Comparison of ENCODE assay signal across 24 mouse cellular contexts in the genomic region with DNA sequence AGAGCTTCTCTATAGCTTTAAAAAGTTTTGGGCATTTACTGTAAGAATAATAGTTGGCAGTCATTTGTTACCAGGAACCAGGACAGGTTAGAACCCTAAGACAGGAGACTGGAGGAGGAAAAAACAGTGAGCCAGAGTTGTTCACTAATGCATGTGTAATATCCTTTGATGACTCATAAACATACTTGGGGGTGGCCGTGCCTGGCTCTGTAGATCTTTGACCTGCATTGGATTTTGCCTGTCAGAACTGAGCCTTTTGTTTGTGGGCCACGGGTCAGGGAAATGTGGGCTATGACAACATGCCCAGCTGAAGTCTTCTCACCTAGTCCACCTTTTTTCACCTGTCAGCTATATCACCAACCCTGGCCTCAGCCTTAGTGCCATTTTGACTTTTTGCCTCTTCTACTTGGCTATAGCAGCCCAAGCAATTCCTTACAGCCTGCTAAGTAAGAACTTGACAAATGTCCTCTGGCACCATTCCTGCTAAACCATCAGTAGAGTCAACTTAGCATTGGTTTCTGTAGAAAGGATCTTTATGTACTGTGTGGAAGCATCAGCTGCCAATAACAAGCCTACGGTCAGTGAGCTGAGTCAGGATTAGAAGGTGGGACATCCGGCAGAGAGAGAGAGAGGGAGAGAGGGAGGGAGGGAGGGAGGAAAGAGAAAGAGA. TPM values are rescaled to one million over a fixed set of nuclear protein-coding genes. Genes with fewer than 3 reads are reported as not detected.
A peak's percentile ranks its signal among the peaks of the same experiment; 100 is the strongest.
DNase-seq lines count a peak whose midpoint lies in the region; TF ChIP-seq lines count a peak whose summit lies in the region.
"Had no signal": no experiment of that assay in that cellular context is flagged by ENCODE, and none has a peak within 500 bp of the region (broad histone marks: within the 10 kb centered on the region; RNA-seq: fewer than 3 reads in every experiment).

No protein-coding gene starts in this region.

- TF ChIP-seq EP300 in CH12.LX (IDR thresholded peaks at IDR 0.05; ENCODE audit: low read length) = peak; percentile 56

- TF ChIP-seq CTCF in CH12.LX (conservative IDR thresholded peaks at IDR 0.05 in 1 of 2, IDR thresholded peaks at IDR 0.05 in 1 of 2; ENCODE audit: low read depth in 2 of 2, low read length in 2 of 2) = no peak

- no peak for TF ChIP-seq RAD21 in CH12.LX (IDR thresholded peaks at IDR 0.05; ENCODE audit: low read depth, low read length)

- dilution Hi-C loops in CH12.LX (cut with MboI; ENCODE audit: extremely low pct_ligation_motif_present, extremely low pct_unique_long_range_greater_than_20kb, low sequenced_read_pairs) = no loop called here

- TF ChIP-seq POLR2A in CH12.LX (IDR thresholded peaks at IDR 0.05; ENCODE audit: low read depth, low read length) = no peak

- H3K27ac ChIP-seq in CH12.LX (ENCODE audit: insufficient read depth, low read depth) = no peak overlapping the region
- no peak overlapping the region for H3K27ac ChIP-seq in forebrain, embryonic 10.5 days
- H3K27ac ChIP-seq: embryonic facial prominence, embryonic 15.5 days; heart, embryonic 10.5 days; hindbrain, embryonic 15.5 days; left cerebral cortex, adult 2 months; midbrain, embryonic 12.5 days had no signal

- no peaks in the 10 kb centered on the region for H3K79me2 ChIP-seq in CH12.LX (replicated peaks; ENCODE audit: control insufficient read depth, extremely low read depth, insufficient read depth, poor library complexity, severe bottlenecking)

- H3K4me1 ChIP-seq in CH12.LX (ENCODE audit: control insufficient read depth in 1 of 2, insufficient read depth in 2 of 2) = peaks cover 5 to 6% of the 10 kb centered on the region in 2 experiments; a peak in 2 of 4 replicates
- no peaks in the 10 kb centered on the region for H3K4me1 ChIP-seq in forebrain, embryonic 10.5 days
- H3K4me1 ChIP-seq: embryonic facial prominence, embryonic 15.5 days; heart, embryonic 10.5 days; hindbrain, embryonic 15.5 days; midbrain, embryonic 12.5 days had no signal

- in situ Hi-C loops in CH12.LX (cut with MboI; ENCODE audit: low pct_ligation_motif_present, low pct_unique_long_range_greater_than_20kb, low sequenced_read_pairs) = no loop called here

- H3K9ac ChIP-seq in CH12.LX (ENCODE audit: insufficient read depth, low read depth) = no peak overlapping the region
- H3K9ac ChIP-seq: embryonic facial prominence, embryonic 15.5 days; hindbrain, embryonic 15.5 days; lung, embryonic 14.5 days; midbrain, embryonic 12.5 days had no signal

- peak; percentile 33 for DNase-seq in urinary bladder, postnatal 14 days (ENCODE audit: low spot score)
- no peak for DNase-seq in urinary bladder, adult 2 months (ENCODE audit: low spot score)
- peak; percentile 27 for DNase-seq in CH12.LX (ENCODE audit: extremely low read depth)
- DNase-seq in induced T-regulatory cell, adult 2 months (ENCODE audit: low read depth) = peak; percentile 15
- DNase-seq in embryo, embryonic 10.5 days (ENCODE audit: low spot score) = no peak
- DNase-seq in right cerebral cortex, postnatal 14 days = no peak
- no peak for DNase-seq in forebrain, embryonic 10.5 days (ENCODE audit: extremely low spot score, low spot score)
- DNase-seq: adrenal gland, adult 8-10 months; cerebellum, adult 2 months; cerebellum, postnatal 25 days; gastrocnemius, postnatal 10 days; kidney, adult 18-20 months; lung, embryonic 14.5 days; spleen, adult 18-20 months; thymus, postnatal 36 days had no signal

- H3K27me3 ChIP-seq in CH12.LX (replicated peaks) = no peaks in the 10 kb centered on the region
- H3K27me3 ChIP-seq in forebrain, embryonic 10.5 days (ENCODE audit: poor library complexity, severe bottlenecking) = no peaks in the 10 kb centered on the region
- H3K27me3 ChIP-seq: embryonic facial prominence, embryonic 15.5 days; hindbrain, embryonic 15.5 days; midbrain, embryonic 12.5 days had no signal

- no peaks in the 10 kb centered on the region for H3K36me3 ChIP-seq in CH12.LX (replicated peaks in 1 of 2; ENCODE audit: control insufficient read depth in 1 of 2, insufficient read depth in 1 of 2, low read length in 1 of 2)
- no peaks in the 10 kb centered on the region for H3K36me3 ChIP-seq in forebrain, embryonic 10.5 days (replicated peaks)
- H3K36me3 ChIP-seq: embryonic facial prominence, embryonic 15.5 days; heart, embryonic 10.5 days; hindbrain, embryonic 15.5 days; midbrain, embryonic 12.5 days had no signal

- 90% methylated on average over 4 of the region's 4 CpGs for WGBS in forebrain, embryonic 10.5 days

- peaks cover 8% of the 10 kb centered on the region for H3K9me3 ChIP-seq in CH12.LX (replicated peaks; ENCODE audit: low read length)
- H3K9me3 ChIP-seq in forebrain, embryonic 10.5 days = 0 out of 2 replicates have a peak, but pooled peaks cover 3% of the 10 kb centered on the region
- H3K9me3 ChIP-seq: embryonic facial prominence, embryonic 15.5 days; heart, embryonic 10.5 days; hindbrain, embryonic 15.5 days; midbrain, embryonic 12.5 days had no signal

- no peak overlapping the region for H3K4me3 ChIP-seq in CH12.LX (replicated peaks in 1 of 3; ENCODE audit: low read depth in 2 of 3, low read length in 2 of 3, poor library complexity in 1 of 3)
- H3K4me3 ChIP-seq in forebrain, embryonic 10.5 days = no peak overlapping the region
- H3K4me3 ChIP-seq: embryonic facial prominence, embryonic 15.5 days; heart, embryonic 10.5 days; hindbrain, embryonic 15.5 days; left cerebral cortex, adult 2 months; midbrain, embryonic 12.5 days had no signal

- 0 out of 2 replicates have a peak overlapping the region, but pooled peaks have one; percentile 17 for H3K4me2 ChIP-seq in CH12.LX (ENCODE audit: insufficient read depth, low read depth, poor library complexity, severe bottlenecking)
- H3K4me2 ChIP-seq: embryonic facial prominence, embryonic 15.5 days; hindbrain, embryonic 15.5 days; lung, embryonic 14.5 days; midbrain, embryonic 12.5 days had no signal

TF ChIP-seq in CH12.LX, 34 proteins besides CTCF, POLR2A, EP300 and RAD21:
- no peak for TF ChIP-seq TBP (conservative IDR thresholded peaks at IDR 0.05; ENCODE audit: low read depth, low read length)
- no peak for TF ChIP-seq ZNF384 (IDR thresholded peaks at IDR 0.05; ENCODE audit: low read depth, low read length)
- TF ChIP-seq USF2 (conservative IDR thresholded peaks at IDR 0.05; ENCODE audit: low read depth, low read length) = no peak
- TF ChIP-seq POLR2AphosphoS2 (IDR thresholded peaks at IDR 0.05; ENCODE audit: low read depth, low read length) = no peak
- peak; percentile 84 for TF ChIP-seq IRF4 (IDR thresholded peaks at IDR 0.05; ENCODE audit: low read depth, low read length)
- TF ChIP-seq KAT2A (IDR thresholded peaks at IDR 0.05; ENCODE audit: insufficient replicate concordance, low read length) = no peak
- no peak for TF ChIP-seq ZMIZ1 (IDR thresholded peaks at IDR 0.05; ENCODE audit: low read depth, low read length)
- TF ChIP-seq ELF1 (IDR thresholded peaks at IDR 0.05; ENCODE audit: low read depth, low read length) = no peak
- no peak for TF ChIP-seq CHD2 (IDR thresholded peaks at IDR 0.05; ENCODE audit: low read length)
- no peak for TF ChIP-seq GABPA (IDR thresholded peaks at IDR 0.05; ENCODE audit: insufficient replicate concordance, low read depth, low read length)
- TF ChIP-seq PAX5 (IDR thresholded peaks at IDR 0.05; ENCODE audit: low read length) = no peak
- TF ChIP-seq JUN (IDR thresholded peaks at IDR 0.05; ENCODE audit: insufficient read depth, low read depth, low read length) = peak; percentile 46; the same call in 1 of the 2 replicates
- no peak for TF ChIP-seq HCFC1 (IDR thresholded peaks at IDR 0.05; ENCODE audit: low read depth, low read length)
- TF ChIP-seq JUND (conservative IDR thresholded peaks at IDR 0.05; ENCODE audit: low read depth, low read length) = peak; percentile 72
- no peak for TF ChIP-seq MAFK (IDR thresholded peaks at IDR 0.05; ENCODE audit: insufficient replicate concordance, low read length)

RNA-seq across cellular contexts. Expression of gene Zfp3, which starts 16.0 kb away (rescaled TPM):
- polyA plus RNA-seq in urinary bladder, adult 2 months (2012; rRNA removed) = 5.8 and 6.5 TPM in 2 replicates
- total RNA-seq in CH12.LX (2012; rRNA removed) (3.1 and 3.5 TPM in 2 replicates), CH12.LX (2014; rRNA removed) (1.7 and 1.9 TPM in 2 replicates)
- polyA plus RNA-seq in CH12.LX (2012; ENCODE audit: insufficient read length, low read depth) = 2.0 and 2.5 TPM in 2 replicates
- 7.4 and 7.5 TPM in 2 replicates for polyA plus RNA-seq in forebrain, embryonic 10.5 days (2016; fragmentation: Nextera tagmentation; extraction: Ambion mirVana)

RNA-seq across cellular contexts. Expression of gene Kif1c, which starts 47.7 kb away (rescaled TPM):
- polyA plus RNA-seq in urinary bladder, adult 2 months (2012; rRNA removed) = 77.5 and 105 TPM in 2 replicates
- 36.9 and 38.0 TPM in 2 replicates for total RNA-seq in CH12.LX (2012; rRNA removed)
- 11.0 and 11.6 TPM in 2 replicates for total RNA-seq in CH12.LX (2014; rRNA removed)
- 31.7 and 32.3 TPM in 2 replicates for polyA plus RNA-seq in CH12.LX (2012; ENCODE audit: insufficient read length, low read depth)
- 1.5 and 1.8 TPM in 2 replicates for polyA plus RNA-seq in forebrain, embryonic 10.5 days (2016; fragmentation: Nextera tagmentation; extraction: Ambion mirVana)

RNA-seq across cellular contexts. Expression of gene Inca1, which starts 48.1 kb away (rescaled TPM):
- 4.3 and 5.1 TPM in 2 replicates for polyA plus RNA-seq in urinary bladder, adult 2 months (2012; rRNA removed)
- total RNA-seq in CH12.LX (2012; rRNA removed) (1.3 and 1.7 TPM in 2 replicates), CH12.LX (2014; rRNA removed) (1.9 and 3.4 TPM in 2 replicates)
- 3.8 and 4.4 TPM in 2 replicates for polyA plus RNA-seq in CH12.LX (2012; ENCODE audit: insufficient read length, low read depth)
- polyA plus RNA-seq in forebrain, embryonic 10.5 days (2016; fragmentation: Nextera tagmentation; extraction: Ambion mirVana) = 0.63 and 1.1 TPM in 2 replicates
- total RNA-seq: granulocyte monocyte progenitor cell, adult 5-6 weeks; hematopoietic stem cell, adult 5-6 weeks; megakaryocyte, adult 5-6 weeks; monocyte, adult 5-6 weeks had no signal

Comparison
In these comparisons a context has a peak if more than half of its experiments do, and no peak if none do; other contexts are left out.
1. DNase-seq: peak in urinary bladder, postnatal 14 days (single experiment), CH12.LX (single experiment) and induced T-regulatory cell, adult 2 months (single experiment); none in urinary bladder, adult 2 months (single experiment), embryo, embryonic 10.5 days (single experiment), right cerebral cortex, postnatal 14 days (single experiment) and forebrain, embryonic 10.5 days (single experiment).
2. RNA of gene Kif1c, which starts 47.7 kb away (polyA plus RNA-seq): 77.5 to 105 TPM in urinary bladder, adult 2 months and 31.7 to 32.3 TPM in CH12.LX; 1.5 to 1.8 TPM in forebrain, embryonic 10.5 days; every median in the first group is over 10 times any median in the second.